Mouse (Mus musculus) left cerebral cortex, postnatal 4 days (tissue): ENCODE data around the gene Tmx2. TPM values are rescaled to one million over a fixed set of nuclear protein-coding genes. Genes with fewer than 3 reads are reported as not detected.

ENCODE experiments used
- DNase-seq: peaks from one replicate; pipeline ENCODE4 v3.0.0-alpha.2; 2022
- intact Hi-C: fragments of 180-260 bp; cut with DNase I; formaldehyde crosslinking; loops from one replicate; pipeline ENCODE4 v1.15.1; 2025
- total RNA-seq, 2 experiments: library from RNA; stranded (reverse); gene quantifications; 2 replicates each; pipeline ENCODE4 v1.2.3; 2021

Gene Tmx2
- total RNA-seq, 2 experiments from 2014 or later, result 108 to 124 TPM

GRCm38 (mm10) chr2:84640833-84641232, 38.1 kb downstream of the Tmx2 start:
- no peak for DNase-seq
- intact Hi-C loops, result no loop called here

DNA sequence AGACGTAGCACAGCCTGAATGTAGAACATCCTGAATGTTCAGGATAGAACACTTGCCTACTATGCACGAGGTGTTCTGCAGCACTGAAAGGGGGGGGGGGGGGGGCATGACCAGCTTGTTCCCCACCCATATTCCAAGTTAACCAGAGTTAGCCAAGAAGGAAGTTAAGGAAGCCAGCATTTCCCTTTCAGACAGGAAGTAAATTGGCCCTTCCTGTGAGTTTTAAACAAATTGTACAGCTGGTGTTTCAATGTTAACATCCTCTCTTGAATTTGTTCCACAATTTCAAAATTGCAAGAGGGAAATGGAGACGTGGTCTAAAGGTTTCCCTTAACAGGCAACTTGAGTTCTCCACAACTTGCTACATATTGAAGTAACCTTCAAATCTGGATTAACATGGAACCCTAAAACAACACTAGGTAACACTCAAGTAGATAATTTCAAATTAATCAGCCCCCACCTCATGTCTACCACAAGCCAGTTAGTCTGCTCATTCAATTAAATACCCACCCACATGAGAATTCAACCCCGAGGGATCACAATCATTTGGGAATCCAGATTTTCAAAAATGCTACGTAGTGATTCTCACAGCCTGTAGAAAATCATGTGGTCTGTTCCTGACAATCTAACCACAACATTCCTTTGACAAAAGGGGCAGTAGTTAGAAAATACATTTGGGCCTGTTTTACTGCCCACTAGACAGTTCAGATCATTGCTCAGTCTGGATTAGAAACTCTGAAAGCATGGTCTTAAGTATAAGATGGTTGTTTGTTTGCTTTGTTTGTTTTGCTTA, 40.3 kb downstream of the Tmx2 start:
- intact Hi-C loops, result no loop called here
- DNase-seq, result no peak

- no peak for DNase-seq
- intact Hi-C loops, result no loop called here
Observed at GRCm38 (mm10) chr2:84637452-84638165, 41.3 kb downstream of the Tmx2 start.

GRCm38 (mm10) chr2:84636231-84636741, 42.7 kb downstream of the Tmx2 start:
- no peak for DNase-seq
- intact Hi-C loops, result no loop called here

- peak; percentile 73 for DNase-seq
- intact Hi-C loops, result no loop called here
Observed at GRCm38 (mm10) chr2:84635611-84636010, 43.3 kb downstream of the Tmx2 start.

DNA sequence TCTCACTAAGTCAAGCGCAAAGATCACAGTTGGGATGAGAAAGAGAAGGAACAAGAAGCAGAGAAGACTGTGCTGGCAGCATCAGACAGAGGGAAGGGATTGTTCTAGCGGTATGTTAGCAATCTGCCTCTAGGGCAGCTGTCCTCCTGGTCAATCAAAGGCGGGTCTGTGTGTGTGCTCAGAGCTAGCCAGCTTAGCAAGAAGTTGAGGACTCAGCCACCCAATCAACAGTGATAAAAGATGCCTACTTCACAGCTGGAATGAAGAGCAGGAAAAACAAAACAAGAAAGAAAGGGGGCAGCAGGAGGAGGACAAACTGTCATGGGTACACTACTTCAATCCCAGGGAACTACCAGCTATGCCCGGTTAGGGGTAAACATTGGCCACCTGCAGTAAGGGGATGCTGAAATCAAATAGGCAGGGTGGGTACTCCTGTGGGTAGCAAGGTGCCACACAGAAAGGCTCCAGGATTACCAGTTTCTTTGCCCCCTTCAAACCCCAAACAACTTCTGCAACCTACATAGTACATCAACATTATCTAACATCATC, 43.9 kb downstream of the Tmx2 start:
- intact Hi-C loops, result no loop called here
- DNase-seq, result no peak

DNA sequence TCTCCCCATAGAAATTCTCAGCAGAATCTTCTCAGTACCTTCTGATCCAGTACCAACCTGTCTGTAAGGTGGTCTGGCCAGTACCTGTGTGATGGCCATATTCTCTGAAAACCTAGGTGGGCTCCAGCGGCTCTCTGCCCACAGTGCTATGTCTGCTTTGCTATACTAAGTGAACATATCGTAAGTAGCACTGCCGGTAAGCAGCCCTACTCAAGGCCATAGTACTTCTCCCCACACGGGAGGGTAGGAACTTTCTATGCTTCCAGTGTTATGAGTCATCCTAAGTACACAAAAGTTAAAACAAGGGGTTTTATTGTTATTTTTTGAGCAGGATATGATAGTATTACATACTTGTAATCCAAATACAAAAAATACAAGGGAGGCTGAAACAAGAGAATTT, 44.9 kb downstream of the Tmx2 start:
- intact Hi-C loops, result no loop called here

GRCm38 (mm10) chr2:84632999-84633398, 45.9 kb downstream of the Tmx2 start:
- no peak for DNase-seq
- intact Hi-C loops, result no loop called here

More for the DNA sequence above, 44.9 kb downstream of the Tmx2 start:
- DNase-seq, result no peak

GRCm38 (mm10) chr2:84632001-84632400, 46.9 kb downstream of the Tmx2 start:
- DNase-seq, result no peak
- intact Hi-C loops, result no loop called here

DNA sequence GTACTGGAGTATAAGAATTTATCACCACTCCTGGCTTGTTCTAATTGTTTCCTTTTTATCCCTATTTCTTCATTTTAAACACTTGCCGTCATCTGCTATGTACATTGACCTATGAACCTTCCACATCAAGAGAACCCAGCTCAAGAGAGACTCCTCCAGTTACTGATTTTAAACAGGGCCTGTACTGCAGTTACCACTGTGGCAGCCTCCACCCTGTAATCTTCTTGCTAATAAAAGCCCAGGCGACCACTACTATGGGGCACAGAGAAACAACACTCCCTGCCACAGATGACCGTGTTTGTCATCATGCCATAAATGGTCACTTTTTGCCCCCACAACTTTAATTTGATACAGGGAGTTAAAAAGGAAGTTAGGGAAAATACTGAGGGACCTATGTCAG, 51.9 kb downstream of the Tmx2 start:
- intact Hi-C loops, result no loop called here
- no peak for DNase-seq

GRCm38 (mm10) chr2:84626366-84626975, 52.5 kb downstream of the Tmx2 start:
- no peak for DNase-seq
- intact Hi-C loops, result no loop called here

DNA sequence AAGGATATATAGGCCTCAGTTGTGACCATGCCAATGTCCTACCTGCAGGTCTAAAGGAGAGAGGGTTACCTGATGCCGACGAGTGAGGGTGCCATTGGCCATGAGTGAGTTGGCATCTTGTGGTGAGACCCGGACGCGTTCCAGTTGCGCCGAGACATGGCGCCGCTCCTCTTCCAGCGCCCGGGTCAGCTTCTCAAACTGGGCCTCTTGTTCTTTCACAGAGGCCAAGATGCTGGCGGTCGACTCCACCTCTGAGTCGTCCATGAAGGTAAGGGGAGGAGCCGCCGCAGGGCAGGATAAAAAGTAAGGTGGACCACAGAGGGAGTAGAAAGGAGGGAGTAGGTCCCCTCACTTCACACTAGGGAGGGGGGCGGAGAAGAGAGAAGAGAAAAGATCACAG, 54.7 kb downstream of the Tmx2 start:
- intact Hi-C loops, result no loop called here

DNA sequence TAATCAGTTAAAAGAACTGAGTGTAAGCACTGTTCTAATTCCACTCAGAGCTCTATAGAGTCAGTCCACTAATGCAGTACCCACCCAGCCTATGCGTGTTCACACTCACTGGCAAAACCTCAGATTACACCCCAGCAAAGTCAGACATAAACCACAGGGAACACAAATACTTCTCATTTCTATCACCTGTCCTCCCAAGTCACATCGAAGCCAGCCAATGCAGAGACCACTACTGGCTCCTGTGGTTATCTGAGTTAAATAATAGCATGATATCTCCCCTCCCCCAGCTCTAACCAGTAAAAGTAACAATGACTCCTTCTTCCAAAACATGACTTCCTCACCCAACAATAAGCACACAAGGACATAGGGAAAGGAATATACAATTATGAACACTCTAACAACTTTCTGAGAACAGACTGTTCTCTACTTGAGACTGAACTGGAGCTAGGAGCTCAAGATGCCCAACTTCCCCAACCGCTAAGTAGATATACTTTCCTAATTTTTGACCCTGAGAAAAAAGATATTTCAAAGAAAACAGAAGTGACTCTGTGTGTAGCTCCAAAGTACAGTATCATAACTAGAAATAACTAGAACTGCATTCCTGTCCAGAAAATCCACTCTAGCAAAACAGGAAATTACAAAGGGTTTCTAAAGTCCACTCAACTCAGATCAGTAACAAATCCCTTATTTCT, 55.4 kb downstream of the Tmx2 start:
- DNase-seq, result no peak
- intact Hi-C loops, result no loop called here

More for the DNA sequence above, 54.7 kb downstream of the Tmx2 start:
- no peak for DNase-seq

DNA sequence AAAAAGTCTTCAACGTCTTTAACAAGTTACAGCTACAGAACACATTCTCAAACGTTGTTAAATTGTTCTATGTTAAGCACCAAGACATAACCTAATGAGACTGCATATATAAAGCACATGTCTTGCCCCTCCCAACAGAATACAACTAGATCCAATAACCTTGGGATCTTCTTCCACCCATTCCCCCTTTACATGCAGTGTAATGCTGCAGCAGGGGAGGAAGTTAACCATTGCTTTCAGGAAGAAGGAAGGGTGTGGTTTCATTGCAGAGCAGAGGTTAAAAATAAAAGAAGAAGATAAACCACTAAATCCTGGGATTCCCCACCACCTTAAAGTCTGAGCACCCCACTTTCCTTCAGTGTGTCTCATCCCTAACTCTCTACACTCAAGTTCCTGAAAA, 56.3 kb downstream of the Tmx2 start:
- intact Hi-C loops, result no loop called here
- DNase-seq, result no peak

Other genes starting within 250 kb of the Tmx2 start
- gene Tfpi, start 202.4 kb downstream of the Tmx2 start, total RNA-seq, result 10 to 100 TPM in 1 of 2 experiments, 1 to 10 TPM in 1; 9.3 to 10.3 TPM
- gene Ctnnd1, start 28.4 kb downstream of the Tmx2 start, total RNA-seq, result 10 to 100 TPM; 70.4 to 88.0 TPM
- gene Btbd18, start 20.1 kb downstream of the Tmx2 start, total RNA-seq, result not detected
- gene Selenoh, start 8.4 kb downstream of the Tmx2 start, total RNA-seq, result 100 to 1,000 TPM in 1 of 2 experiments, 10 to 100 TPM in 1; 96.5 to 104 TPM
- gene Gm28635, start 1.1 kb downstream of the Tmx2 start, total RNA-seq, result 10 to 100 TPM; 11.7 to 13.7 TPM
- 10 to 100 TPM; 42.5 to 45.3 TPM for gene Med19, start 738 bp downstream of the Tmx2 start, total RNA-seq
- 10 to 100 TPM; 34.2 to 34.8 TPM for gene Zdhhc5, start 36.0 kb upstream of the Tmx2 start, total RNA-seq
- 1 to 10 TPM; 8.3 to 9.3 TPM for gene Clp1, start 48.2 kb upstream of the Tmx2 start, total RNA-seq
- gene Ypel4, start 54.9 kb upstream of the Tmx2 start, total RNA-seq, result 10 to 100 TPM; 13.7 to 15.4 TPM
- 1 to 10 TPM; 5.8 to 6.9 TPM for gene Gm19426, start 64.5 kb upstream of the Tmx2 start, total RNA-seq
- 1 to 10 TPM; 5.6 to 6.2 TPM for gene Serping1, start 96.3 kb upstream of the Tmx2 start, total RNA-seq
- gene Ube2l6, start 119.7 kb upstream of the Tmx2 start, total RNA-seq, result 1 to 10 TPM; 5.3 to 5.7 TPM
- not detected for gene Smtnl1, start 143.5 kb upstream of the Tmx2 start, total RNA-seq
- 10 to 100 TPM; 55.5 to 60.4 TPM for gene Timm10, start 147.9 kb upstream of the Tmx2 start, total RNA-seq
- gene Slc43a1, start 159.7 kb upstream of the Tmx2 start, total RNA-seq, result 1 to 10 TPM in 1 of 2 experiments, under 1 TPM in 1; 0.46 to 1.3 TPM
- 10 to 100 TPM; 59.4 to 61.6 TPM for gene Rtn4rl2, start 207.6 kb upstream of the Tmx2 start, total RNA-seq